Mouse (Mus musculus) erythroblast, embryonic 14.5 days (primary cell): ENCODE measurements around the gene Prkag3.

Experiments
- GATA1 ChIP-seq: IDR thresholded peaks from 2 replicates; pipeline ENCODE4 v1.6.1; 2012; ENCODE audit warnings: low read length, inconsistent platforms, mixed read lengths
- TAL1 ChIP-seq: IDR thresholded peaks from 3 replicates; pipeline ENCODE4 v1.6.1; 2012; ENCODE audit warnings: low read length, inconsistent platforms, mixed read lengths

- TF ChIP-seq GATA1 (no peak), TAL1 (no peak)
Observed at GRCm38 (mm10) chr1:74771845-74771930, 22.7 kb upstream of the Prkag3 start, which contains the start of gene Wnt6.
